Mouse (Mus musculus) liver, embryonic 14.5 days (tissue): Measurements from ENCODE around the gene H2-DMa.

Source experiments
- CTCF ChIP-seq: IDR thresholded peaks from 2 replicates; pipeline ENCODE4 v1.5.1; 2016; ENCODE audit warnings: antibody characterized with exemption, low read depth, control low read depth
- EP300 ChIP-seq: IDR thresholded peaks from 2 replicates; pipeline ENCODE4 v1.6.1; 2016; ENCODE audit warnings: antibody characterized with exemption, low read depth

- TF ChIP-seq CTCF (no peak), EP300 (no peak)
Measured at GRCm38 (mm10) chr17:34188010-34188409, 68.7 kb downstream of the H2-DMa start.
